Mouse (Mus musculus) forebrain, embryonic 13.5 days (tissue): ENCODE data around the gene Slc16a7. TPM values are rescaled to one million over a fixed set of nuclear protein-coding genes. Genes with fewer than 3 reads are reported as not detected.

Experiments used
- ATAC-seq: fragments of 200-750 bp; cut with Nextera tagmentation; 2 replicates; pipeline ENCODE4 v1.8.0; 2017
- H3K27ac ChIP-seq: fragments of 300-500 bp; sonication (generic); 2 replicates; pipeline ENCODE4 v1.5.1; 2015; ENCODE audit warnings: inconsistent platforms, mild to moderate bottlenecking, moderate library complexity
- H3K27me3 ChIP-seq: fragments of 300-500 bp; sonication (generic); 2 replicates; pipeline ENCODE4 v1.6.1; 2015; ENCODE audit warnings: mild to moderate bottlenecking, inconsistent platforms
- H3K36me3 ChIP-seq: fragments of 300-500 bp; sonication (generic); 2 replicates; pipeline ENCODE4 v1.6.1; 2015; ENCODE audit warnings: mild to moderate bottlenecking, inconsistent platforms; ENCODE audit not compliant: poor library complexity, severe bottlenecking
- H3K4me1 ChIP-seq: fragments of 300-500 bp; sonication (generic); 2 replicates; pipeline ENCODE4 v1.6.1; 2015; ENCODE audit warnings: inconsistent platforms
- H3K4me2 ChIP-seq: fragments of 300-500 bp; sonication (generic); 2 replicates; pipeline ENCODE4 v1.6.1; 2015; ENCODE audit warnings: inconsistent platforms, mild to moderate bottlenecking, moderate library complexity
- H3K4me3 ChIP-seq: fragments of 300-500 bp; sonication (generic); 2 replicates; pipeline ENCODE4 v1.5.1; 2015; ENCODE audit warnings: mild to moderate bottlenecking, inconsistent platforms
- H3K9ac ChIP-seq: fragments of 300-500 bp; sonication (generic); 2 replicates; pipeline ENCODE4 v1.6.1; 2015; ENCODE audit warnings: mild to moderate bottlenecking, inconsistent platforms
- H3K9me3 ChIP-seq: fragments of 300-500 bp; sonication (generic); replicated peaks from 2 replicates; pipeline ENCODE4 v1.6.1; 2016; ENCODE audit warnings: inconsistent platforms
- WGBS: fragments of 180-500 bp; shearing (Covaris S2); methylation state at CpG from one replicate; pipeline ENCODE4 v1.1.7; 2015; 5-methylcytosine and 5-hydroxymethylcytosine counted together
- polyA plus RNA-seq: library from polyadenylated mRNA; unstranded; fragments of >200 nt; fragmentation: Nextera tagmentation; extraction: Ambion mirVana; gene quantifications from 2 replicates; pipeline ENCODE4 v1.2.1, GENCODE M21; 2015

Gene Slc16a7
- polyA plus RNA-seq, 1 experiment from 2014 or later: 2.6 TPM

GRCm38 (mm10) chr10:125171154-125171553, 218.1 kb downstream of the Slc16a7 start:
- H3K36me3 ChIP-seq: no peaks in the 10 kb centered on the region
- no peak overlapping the region for H3K4me2 ChIP-seq
- H3K27ac ChIP-seq: no peak overlapping the region
- H3K4me3 ChIP-seq: no peak overlapping the region
- no peaks in the 10 kb centered on the region for H3K4me1 ChIP-seq
- no peaks in the 10 kb centered on the region for H3K27me3 ChIP-seq
- no peak for ATAC-seq
- H3K9me3 ChIP-seq: no peaks in the 10 kb centered on the region
- no peak overlapping the region for H3K9ac ChIP-seq
- WGBS: 89% methylated on average over 6 of the region's 6 CpGs
